Mouse (Mus musculus): ENCODE data around the gene 1700030K09Rik.

1700030K09Rik gene

DNA sequence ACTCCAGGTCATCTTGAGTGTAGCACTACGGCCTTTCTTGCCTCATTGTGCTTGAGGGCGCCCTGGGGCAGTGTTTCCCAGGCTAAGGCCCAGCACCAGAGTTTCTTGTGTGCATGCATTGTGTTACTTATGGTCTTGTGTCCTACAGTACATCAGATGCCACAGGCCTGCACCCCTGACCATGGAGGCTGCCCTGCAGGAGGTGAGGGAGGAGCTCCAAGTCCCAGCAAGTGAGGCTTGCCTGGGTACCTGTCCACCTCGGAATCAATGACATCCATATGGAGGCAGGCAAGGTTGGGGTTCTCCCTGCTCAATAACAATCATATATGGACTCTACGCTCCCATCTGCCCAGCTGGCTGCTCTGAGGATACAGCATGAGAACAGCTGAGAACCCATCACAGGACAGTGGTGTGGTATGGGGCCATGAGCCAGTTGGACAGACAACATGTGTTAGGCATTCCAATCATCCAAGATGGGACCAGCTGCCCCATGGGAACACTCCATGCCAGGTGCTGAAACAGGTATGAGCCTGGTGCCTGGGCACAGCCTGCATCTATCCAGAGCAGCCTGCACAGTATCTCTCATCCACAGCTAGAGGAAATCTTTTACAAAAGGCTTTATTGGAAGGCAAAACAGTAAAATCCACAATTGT lies 16.3 kb downstream of the 1700030K09Rik start:
- no peak for DNase-seq

DNA sequence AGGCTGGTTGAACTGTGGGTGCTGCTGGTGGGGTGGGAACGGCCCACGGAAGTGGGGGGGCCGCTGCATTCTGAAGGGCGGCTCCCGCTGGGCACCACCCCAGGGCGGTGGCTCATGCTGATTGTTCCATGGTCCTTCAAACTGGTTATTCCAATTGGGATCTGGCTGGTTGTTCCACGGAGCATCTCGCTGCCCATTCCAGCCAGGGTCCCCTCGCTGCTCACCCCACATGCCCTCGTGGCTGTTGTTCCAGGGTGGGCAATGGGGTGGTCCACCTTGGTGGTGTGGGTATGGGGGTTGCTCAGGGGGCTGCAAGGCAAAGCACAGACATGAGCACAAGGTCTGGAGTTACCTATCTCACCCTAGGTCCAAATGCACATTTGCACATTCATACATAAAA lies 20.5 kb downstream of the 1700030K09Rik start:
- DNase-seq: no peak

DNA sequence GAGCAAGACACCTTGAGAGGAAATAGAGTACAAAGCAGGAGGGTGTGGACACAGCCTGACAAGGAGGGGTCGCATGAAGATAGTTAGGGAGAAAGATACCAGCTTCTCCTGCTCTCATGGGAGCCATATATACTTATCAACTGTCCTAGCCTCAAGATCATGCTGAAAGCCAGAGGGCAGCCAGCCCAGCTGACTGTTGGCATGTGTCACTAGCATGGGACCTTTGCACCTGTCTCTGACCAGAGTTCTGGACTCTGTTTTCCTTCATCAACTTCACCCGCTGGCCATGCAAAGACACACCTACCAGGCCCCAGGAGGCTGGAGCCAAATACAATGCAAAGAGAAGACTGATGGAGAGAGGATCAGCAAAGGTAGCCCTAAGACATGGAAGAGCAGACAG lies 25.6 kb downstream of the 1700030K09Rik start:
- DNase-seq: peak; percentile 46 to 58

- DNase-seq: no peak
Observed at GRCm38 (mm10) chr8:72469984-72470383, 26.3 kb downstream of the 1700030K09Rik start.

GRCm38 (mm10) chr8:72470684-72471083 lies 27.0 kb downstream of the 1700030K09Rik start:
- peak; percentile 46 to 69 for DNase-seq

DNA sequence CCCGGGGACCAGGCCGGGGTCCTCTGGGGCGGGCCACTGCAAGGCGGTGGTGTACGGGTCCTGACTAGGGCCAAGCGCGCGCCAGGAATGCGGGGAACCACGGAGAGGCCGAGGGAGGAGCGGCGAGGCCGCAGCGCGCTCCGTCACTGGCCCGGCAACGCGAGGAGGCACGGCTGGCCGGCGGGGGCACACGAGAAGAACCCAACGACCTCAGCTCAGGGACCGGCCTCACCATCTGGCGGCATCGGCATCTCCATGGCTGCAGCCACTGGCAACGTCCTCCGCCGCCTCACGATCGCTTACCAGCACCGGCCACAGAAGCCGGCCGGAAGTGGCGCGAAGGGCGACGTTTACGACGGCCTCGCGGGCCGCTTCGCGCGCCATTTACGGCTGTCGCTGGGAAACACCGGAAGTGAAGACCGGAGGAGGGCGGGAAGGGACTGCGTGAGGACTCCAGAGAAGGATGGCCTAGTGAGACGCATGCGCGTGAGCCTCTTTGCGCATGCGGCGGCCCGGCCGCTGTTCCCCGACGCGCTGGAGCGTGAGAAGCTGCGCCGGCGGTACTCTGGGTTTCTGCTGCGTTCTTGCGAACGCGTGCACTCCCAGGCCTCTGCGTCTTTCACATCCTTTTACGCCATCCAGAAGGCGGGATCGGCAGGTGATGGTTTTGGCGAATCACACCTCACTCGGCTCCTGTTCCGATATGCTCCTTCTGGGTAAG lies 31.3 kb downstream of the 1700030K09Rik start, which contains the start of gene Cherp:
Gene Cherp (minus strand): TSS at position 401 of the 721 bp plus-strand sequence.
- DNase-seq: peak; percentile 96 to 99

DNA sequence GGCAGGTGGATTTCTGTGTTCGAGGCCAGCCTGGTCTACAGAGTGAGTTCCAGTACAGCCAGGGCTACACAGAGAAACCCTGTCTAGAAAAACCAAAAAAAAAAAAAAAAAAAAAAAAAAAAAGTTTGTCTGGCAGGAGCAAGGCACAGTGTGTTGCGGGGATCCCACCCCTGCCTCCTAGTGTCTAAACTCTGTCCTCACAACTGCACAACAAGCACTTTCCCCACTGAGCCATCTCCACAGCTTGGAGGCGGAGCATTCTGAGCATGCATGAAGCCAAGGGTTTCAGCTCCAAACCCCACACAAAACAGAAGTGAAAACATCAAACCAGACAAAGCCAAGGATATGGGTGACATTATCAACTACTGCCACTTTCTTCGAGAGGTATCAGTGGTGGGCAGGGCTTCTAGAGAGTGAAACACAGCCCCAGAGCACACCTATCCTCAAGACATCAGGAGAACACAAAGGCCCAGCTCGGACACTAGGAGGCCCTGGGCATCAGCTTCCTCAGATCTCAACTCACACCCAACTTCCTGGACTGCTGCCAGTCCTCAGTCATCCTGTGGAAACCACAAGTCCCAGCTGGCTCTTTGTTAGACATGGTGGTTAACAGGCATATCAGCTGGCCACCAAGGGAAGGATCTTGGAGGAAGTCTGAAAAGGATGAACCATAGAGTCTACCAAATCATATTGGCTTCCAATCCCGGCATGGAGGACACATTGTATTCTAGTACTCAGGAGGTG lies 41.9 kb downstream of the 1700030K09Rik start:
- peak; percentile 62 to 63 for DNase-seq

GRCm38 (mm10) chr8:72487014-72487413 lies 43.3 kb downstream of the 1700030K09Rik start:
- DNase-seq: no peak

DNA sequence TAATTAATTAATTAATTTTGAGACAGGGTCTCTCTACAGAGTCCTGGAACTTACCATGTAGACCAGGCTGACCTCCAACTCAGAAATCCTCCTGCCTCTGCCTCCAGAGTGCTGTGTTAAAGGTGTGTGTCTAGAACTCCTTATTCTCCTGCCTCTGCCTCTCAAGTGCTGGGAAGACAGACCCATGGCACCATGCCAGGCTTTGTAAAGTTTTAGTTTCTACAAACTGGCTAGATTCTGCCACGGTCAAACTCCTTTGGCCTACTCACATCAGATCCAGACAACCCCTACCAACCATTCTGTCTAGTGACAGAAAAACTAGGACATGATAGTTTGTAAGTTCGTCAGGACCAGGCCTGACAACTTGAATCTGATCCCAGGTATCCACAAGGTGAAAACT lies 47.3 kb downstream of the 1700030K09Rik start:
- peak in 1 of 2 experiments; percentile 36 for DNase-seq

DNA sequence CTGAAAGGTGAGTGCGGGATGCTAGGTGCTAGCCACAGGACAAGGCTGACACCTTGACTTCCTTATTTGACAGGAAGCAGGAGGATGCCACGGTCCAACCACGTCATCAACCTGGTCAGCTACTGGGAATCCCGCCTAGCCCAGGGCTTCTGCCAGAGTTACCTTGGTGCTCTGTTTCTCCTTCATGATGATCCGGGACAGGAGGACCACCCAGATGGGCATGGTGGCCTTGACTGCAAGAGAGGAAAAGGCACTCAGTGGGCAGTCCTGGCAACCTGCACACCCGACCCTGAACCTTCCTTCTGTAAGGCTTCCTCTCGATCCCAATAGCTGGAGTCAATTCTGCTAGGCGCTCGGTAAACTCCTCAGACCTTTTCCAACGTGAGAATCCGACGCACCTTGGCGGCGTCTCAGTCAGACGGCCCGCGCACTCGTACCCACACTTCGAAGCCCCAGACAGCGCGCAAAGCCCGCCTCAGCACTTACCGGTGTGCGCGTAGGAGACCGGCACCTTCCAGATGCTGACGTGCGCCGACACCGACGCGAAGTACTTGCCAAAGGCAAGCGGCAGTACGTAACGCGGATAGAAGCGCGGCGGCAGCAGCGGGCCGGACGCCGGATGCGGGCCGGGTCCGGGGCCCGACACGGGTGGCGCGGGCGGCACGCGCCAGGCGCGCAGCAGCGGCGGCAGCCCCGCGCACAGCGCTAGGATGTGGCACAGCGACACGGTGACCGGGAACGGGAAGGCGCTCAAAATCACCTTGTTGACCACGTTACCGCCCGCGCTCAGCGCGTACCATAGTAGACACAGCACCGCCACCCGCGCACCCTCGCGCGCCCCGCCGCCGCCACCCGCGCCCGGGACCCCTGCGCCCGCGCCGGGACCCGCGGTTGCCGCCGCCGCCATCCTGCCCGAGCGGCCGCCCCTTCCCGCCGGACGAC lies 48.3 kb downstream of the 1700030K09Rik start, which contains the start of gene Slc35e1:
Gene Slc35e1 (minus strand): TSS at position 935 of the 942 bp plus-strand sequence.
- peak; percentile 20 to 51 for DNase-seq

DNA sequence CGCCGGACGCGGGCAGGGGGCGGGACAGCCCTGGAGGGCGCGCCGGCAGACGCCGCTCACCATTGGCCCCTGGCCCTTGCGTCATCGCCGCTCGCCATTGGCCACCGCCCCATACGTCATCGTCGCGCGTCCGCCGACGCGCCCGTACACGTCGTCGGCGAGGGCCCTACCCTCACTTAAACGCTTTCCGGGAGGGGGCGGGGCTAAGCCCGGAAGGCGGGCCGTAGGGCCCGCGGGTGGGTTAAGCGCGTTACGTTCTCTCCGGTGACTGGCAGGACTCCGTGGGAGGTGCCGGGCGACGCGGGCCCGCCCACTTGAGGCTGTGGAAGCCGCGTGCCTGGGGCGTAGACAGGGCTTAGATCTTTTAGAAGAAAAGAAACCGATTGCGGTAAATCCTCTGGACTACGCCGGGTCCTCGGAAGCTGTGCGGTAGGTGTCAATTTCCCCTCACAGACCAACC lies 49.0 kb downstream of the 1700030K09Rik start:
- DNase-seq: peak; percentile 99 to 100

GRCm38 (mm10) chr8:72493381-72493780 lies 49.7 kb downstream of the 1700030K09Rik start:
- no peak for DNase-seq

GRCm38 (mm10) chr8:72495411-72496111 lies 51.9 kb downstream of the 1700030K09Rik start:
- DNase-seq: peak in 1 of 2 experiments; percentile 47

- DNase-seq: no peak
Observed at GRCm38 (mm10) chr8:72496217-72496616, 52.5 kb downstream of the 1700030K09Rik start.

DNA sequence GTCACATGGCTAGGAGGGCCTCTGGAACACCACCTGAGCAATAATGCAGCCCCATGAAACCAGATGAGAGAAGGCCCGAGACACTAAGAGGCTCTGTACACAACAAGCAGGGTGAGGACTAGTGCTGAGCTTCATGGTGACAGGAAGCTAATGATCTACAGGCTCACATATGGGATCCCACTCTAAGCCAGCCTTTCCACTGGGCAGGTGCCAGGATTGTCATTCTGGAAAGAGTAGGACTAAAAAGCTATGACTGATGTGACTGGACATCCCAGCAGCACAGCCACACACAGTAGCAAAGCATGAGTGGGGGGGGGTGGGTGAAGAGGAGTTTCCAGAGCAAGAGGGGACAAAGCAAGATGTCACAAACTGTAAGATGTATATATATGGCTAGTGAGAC lies 54.2 kb downstream of the 1700030K09Rik start:
- no peak for DNase-seq

- no peak for DNase-seq
Observed at GRCm38 (mm10) chr8:72498527-72498926, 54.8 kb downstream of the 1700030K09Rik start.

- DNase-seq: no peak
Observed at GRCm38 (mm10) chr8:72499521-72500284, 56.0 kb downstream of the 1700030K09Rik start.

DNA sequence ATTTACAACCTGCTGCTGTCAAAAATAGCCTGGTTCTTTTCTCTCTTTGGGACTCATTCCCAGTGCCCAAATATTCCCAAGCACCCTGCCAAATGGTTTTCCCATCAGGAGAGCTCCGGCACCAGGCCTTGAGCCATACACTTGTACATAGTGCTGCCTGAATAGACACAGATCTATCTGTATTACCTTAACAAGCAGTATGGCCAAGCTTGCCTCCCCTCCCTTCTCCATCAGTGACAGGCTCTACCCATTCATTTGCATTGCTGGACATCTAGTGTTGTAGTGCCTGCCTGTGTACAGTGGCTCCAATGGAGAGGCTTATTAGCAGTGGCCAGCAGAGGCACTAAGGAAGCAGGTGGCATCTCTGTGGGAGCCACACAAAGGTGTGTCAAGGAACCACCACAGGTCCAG lies 56.8 kb downstream of the 1700030K09Rik start:
- DNase-seq: no peak

GRCm38 (mm10) chr8:72504137-72504536 lies 60.5 kb downstream of the 1700030K09Rik start:
- no peak for DNase-seq

DNA sequence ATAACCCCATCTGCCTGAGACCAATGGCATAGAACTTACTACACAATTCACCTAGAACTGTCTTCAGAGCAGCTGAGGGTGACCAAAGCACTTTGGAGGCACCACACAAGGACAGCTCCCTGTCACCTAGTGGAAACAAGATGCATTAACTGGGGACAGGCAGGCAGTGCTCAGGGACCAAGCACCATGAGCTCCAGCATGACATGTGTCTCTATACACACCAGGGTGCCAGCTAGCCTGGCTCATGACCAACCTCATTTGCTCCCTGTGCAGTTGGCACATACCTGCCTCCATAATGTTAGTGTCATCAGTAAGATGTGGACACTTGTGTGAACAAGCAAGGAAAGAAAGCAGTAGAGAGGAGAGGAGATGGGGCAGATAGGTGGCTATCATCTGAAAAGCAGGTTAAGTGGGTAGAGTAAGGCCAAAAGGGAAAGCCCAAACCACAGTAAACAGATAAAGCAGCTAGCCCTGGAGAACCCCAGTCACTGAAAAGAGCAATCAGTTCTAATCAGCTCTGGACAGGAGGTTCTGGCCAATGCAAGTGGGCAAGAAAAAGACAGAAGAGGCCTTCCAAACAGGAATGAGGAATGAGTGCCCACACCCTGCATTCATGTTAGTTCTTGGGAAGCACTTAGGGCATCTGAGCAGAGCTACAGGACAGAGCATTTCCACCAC lies 61.1 kb downstream of the 1700030K09Rik start:
- no peak for DNase-seq

All from kidney, postnatal 25 days (tissue).